Mouse (Mus musculus): ENCODE results near the gene Prkca. TPM values are rescaled to one million over a fixed set of nuclear protein-coding genes. Genes with fewer than 3 reads are reported as not detected.

Prkca gene
- polyA plus RNA-seq, 1 experiment = 42.3 TPM

DNA sequence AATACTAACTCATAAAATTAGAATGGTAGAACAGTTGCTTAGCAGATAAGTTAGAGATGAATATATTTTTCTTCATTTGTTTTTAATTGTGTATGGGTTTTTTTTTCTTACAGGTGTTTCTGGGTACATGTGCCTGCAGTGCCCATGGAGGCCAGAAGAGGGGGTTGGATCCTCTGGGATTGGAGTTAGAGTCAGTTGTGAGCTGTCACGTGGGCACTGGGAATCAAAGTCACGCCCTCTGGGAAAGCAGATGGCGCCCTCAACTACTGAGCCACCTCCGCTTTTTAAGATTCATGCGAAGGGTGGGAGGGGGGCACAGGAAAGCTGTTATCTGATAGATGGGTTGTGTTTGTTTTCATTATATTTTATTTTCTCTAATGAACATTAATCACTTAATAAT is 131.1 kb downstream of the Prkca start:
- no peak overlapping the region for H3K27ac ChIP-seq (ENCODE audit: insufficient read depth, low read length)
- H3K4me3 ChIP-seq (ENCODE audit: insufficient read depth, low read length) = no peak overlapping the region
- TF ChIP-seq POLR2A (IDR thresholded peaks at IDR 0.05; ENCODE audit: extremely low read depth, insufficient read depth, low read length) (no peak), CTCF (IDR thresholded peaks at IDR 0.05; ENCODE audit: extremely low read depth, insufficient read depth, low read length) (no peak)
- 0 out of 2 replicates have a peak, but pooled peaks cover 4% of the 10 kb centered on the region for H3K4me1 ChIP-seq (ENCODE audit: control insufficient read depth, insufficient read depth, low read length)

DNA sequence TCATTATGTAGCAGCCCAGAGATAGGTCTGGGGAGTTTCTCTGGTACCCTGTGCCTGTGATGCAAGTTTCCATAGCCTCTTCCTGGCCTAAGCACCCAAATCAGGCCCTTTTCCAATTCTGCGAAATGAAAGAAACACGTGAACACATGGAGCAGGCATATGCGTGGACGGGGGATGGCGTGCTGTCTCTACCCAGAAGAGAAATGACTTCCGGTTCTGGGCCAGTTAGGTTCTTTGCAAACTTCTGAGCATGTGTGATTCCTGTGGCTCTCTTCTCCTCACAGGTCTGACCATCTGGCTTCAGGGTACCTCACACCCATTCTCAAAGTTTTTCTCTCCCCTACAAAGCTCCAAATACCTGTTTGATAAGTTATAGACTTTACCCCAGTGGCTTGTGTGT is 131.7 kb downstream of the Prkca start:
- H3K4me1 ChIP-seq (ENCODE audit: control insufficient read depth, insufficient read depth, low read length) = 0 out of 2 replicates have a peak, but pooled peaks cover 4% of the 10 kb centered on the region
- H3K27ac ChIP-seq (ENCODE audit: insufficient read depth, low read length) = no peak overlapping the region
- H3K4me3 ChIP-seq (ENCODE audit: insufficient read depth, low read length) = no peak overlapping the region
- TF ChIP-seq POLR2A (IDR thresholded peaks at IDR 0.05; ENCODE audit: extremely low read depth, insufficient read depth, low read length) (no peak), CTCF (IDR thresholded peaks at IDR 0.05; ENCODE audit: extremely low read depth, insufficient read depth, low read length) (no peak)

DNA sequence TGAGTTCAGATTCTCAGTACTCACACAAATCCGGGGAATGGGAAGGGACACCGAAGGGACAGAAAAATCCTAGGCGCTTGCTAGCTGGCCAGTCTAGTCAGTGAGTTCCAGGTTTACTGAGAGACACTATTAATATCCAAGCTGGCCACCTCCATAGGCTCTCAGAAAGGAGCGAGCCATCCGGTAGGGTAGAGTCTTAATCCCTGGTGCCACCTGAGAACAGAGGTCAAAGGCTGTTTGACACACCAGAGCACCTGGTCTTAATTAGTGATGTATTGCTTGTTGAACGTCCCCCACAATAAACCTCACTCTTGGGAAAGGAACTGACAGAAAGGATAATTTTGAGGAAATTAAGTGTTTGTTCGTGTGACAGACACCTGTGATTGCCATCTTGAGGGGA is 133.0 kb downstream of the Prkca start:
- Histone ChIP-seq H3K4me1 (ENCODE audit: control insufficient read depth, insufficient read depth, low read length) (0 out of 2 replicates have a peak, but pooled peaks cover 4% of the 10 kb centered on the region), H3K4me3 (ENCODE audit: insufficient read depth, low read length) (no peak overlapping the region), H3K27ac (ENCODE audit: insufficient read depth, low read length) (no peak overlapping the region)
- no peak for TF ChIP-seq POLR2A (IDR thresholded peaks at IDR 0.05; ENCODE audit: extremely low read depth, insufficient read depth, low read length)
- no peak for TF ChIP-seq CTCF (IDR thresholded peaks at IDR 0.05; ENCODE audit: extremely low read depth, insufficient read depth, low read length)

DNA sequence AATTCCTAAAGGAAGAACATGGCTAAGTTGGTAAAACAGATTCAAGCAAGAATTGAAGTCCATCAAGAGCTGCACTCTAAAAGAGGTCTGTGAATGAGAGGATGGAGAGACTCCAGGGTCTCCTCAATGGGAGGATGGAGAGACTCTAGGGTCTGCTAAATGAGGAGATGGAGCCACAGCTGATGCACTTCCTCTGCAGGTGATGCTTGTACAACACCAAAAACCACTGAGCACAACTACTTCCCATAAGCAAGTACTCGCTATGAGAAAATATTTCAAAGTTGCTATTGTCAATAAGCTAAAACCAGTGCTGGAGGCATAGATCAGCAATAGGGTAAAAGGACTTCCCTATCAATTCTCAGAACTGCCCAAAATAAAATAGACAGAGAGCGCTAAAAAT is 137.1 kb downstream of the Prkca start:
- no peak overlapping the region for H3K4me3 ChIP-seq (ENCODE audit: insufficient read depth, low read length)
- peaks cover 8% of the 10 kb centered on the region for H3K4me1 ChIP-seq (ENCODE audit: control insufficient read depth, insufficient read depth, low read length)
- TF ChIP-seq POLR2A (IDR thresholded peaks at IDR 0.05; ENCODE audit: extremely low read depth, insufficient read depth, low read length) (no peak), CTCF (IDR thresholded peaks at IDR 0.05; ENCODE audit: extremely low read depth, insufficient read depth, low read length) (no peak)
- no peak overlapping the region for H3K27ac ChIP-seq (ENCODE audit: insufficient read depth, low read length)

DNA sequence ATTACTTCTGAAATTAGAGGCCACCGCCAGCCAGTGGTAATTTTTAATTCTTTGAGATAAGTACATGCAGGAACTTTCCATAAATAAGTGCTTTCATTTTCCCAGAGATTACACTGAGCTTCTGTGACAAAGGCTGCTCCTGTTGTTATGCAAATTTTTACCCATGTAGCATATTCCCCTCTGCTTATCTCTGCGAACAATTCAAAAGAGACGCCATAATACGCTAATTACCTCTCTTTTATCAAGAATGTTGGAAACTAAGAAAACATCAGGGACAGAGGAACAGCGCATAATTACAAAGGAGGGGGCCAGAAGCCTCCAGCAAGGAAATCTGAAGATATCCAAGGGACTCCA is 138.9 kb downstream of the Prkca start:
- no peak for TF ChIP-seq POLR2A (IDR thresholded peaks at IDR 0.05; ENCODE audit: extremely low read depth, insufficient read depth, low read length)
- Histone ChIP-seq H3K4me1 (ENCODE audit: control insufficient read depth, insufficient read depth, low read length) (peaks cover 7% of the 10 kb centered on the region), H3K27ac (ENCODE audit: insufficient read depth, low read length) (no peak overlapping the region), H3K4me3 (ENCODE audit: insufficient read depth, low read length) (no peak overlapping the region)

DNA sequence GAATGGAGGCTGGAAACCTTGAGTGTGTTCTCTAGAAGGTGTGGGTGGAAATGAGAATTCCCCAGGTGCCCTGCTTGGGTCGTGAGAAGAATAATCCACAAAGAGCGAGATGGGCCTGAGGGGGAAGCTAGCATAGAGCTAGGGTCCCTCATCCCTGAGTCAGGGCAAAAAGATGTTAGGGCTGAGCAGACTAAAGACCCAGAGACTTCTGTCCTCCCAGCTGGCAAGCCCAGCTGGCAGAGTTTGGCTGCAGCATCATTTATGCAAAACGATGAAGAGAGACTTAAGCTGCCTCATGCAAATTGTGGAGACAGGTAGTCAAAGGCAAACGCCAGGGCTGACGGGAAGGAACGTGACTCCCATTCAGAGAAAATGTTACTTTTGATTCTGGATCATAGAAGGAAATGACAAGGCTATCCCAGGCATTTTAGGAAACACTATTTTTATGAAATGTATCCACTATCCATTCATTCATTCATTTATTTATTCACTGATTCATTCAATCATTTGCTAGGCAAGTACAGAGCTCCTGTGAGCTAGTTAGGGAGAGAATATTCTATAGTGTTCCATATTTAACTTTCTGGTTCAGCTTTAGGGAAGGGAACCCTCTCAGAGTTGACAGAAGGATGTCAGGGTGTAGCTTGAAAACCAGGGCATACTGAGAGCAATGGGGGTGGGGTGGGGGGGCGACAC is 139.4 kb downstream of the Prkca start:
- no peak for TF ChIP-seq CTCF (IDR thresholded peaks at IDR 0.05; ENCODE audit: extremely low read depth, insufficient read depth, low read length)
- TF ChIP-seq POLR2A (IDR thresholded peaks at IDR 0.05; ENCODE audit: extremely low read depth, insufficient read depth, low read length) = no peak
- Histone ChIP-seq H3K27ac (ENCODE audit: insufficient read depth, low read length) (no peak overlapping the region), H3K4me3 (ENCODE audit: insufficient read depth, low read length) (no peak overlapping the region), H3K4me1 (ENCODE audit: control insufficient read depth, insufficient read depth, low read length) (peaks cover 7% of the 10 kb centered on the region)

DNA sequence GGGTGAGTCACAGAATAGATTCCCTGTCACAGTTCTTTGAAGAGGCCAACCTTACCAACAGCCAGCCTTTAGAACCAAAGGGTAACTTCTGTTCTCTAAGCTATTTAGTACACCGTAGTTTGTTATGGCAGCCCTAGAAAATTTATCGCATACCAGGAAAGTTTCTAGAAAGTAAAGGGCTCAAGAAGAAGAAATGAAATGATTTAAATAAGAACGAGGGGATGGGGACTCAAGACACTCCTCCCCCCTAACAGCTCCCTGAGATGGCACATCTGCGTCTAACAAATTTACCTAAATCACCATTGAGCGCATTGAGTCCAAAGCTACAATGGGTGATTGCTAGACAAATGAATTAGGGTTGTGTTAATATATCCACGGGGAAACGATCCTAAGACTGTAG is 140.9 kb downstream of the Prkca start:
- TF ChIP-seq CTCF (IDR thresholded peaks at IDR 0.05; ENCODE audit: extremely low read depth, insufficient read depth, low read length) (no peak), POLR2A (IDR thresholded peaks at IDR 0.05; ENCODE audit: extremely low read depth, insufficient read depth, low read length) (no peak)
- no peak overlapping the region for H3K4me3 ChIP-seq (ENCODE audit: insufficient read depth, low read length)
- H3K4me1 ChIP-seq (ENCODE audit: control insufficient read depth, insufficient read depth, low read length) = peaks cover 8% of the 10 kb centered on the region
- no peak overlapping the region for H3K27ac ChIP-seq (ENCODE audit: insufficient read depth, low read length)

DNA sequence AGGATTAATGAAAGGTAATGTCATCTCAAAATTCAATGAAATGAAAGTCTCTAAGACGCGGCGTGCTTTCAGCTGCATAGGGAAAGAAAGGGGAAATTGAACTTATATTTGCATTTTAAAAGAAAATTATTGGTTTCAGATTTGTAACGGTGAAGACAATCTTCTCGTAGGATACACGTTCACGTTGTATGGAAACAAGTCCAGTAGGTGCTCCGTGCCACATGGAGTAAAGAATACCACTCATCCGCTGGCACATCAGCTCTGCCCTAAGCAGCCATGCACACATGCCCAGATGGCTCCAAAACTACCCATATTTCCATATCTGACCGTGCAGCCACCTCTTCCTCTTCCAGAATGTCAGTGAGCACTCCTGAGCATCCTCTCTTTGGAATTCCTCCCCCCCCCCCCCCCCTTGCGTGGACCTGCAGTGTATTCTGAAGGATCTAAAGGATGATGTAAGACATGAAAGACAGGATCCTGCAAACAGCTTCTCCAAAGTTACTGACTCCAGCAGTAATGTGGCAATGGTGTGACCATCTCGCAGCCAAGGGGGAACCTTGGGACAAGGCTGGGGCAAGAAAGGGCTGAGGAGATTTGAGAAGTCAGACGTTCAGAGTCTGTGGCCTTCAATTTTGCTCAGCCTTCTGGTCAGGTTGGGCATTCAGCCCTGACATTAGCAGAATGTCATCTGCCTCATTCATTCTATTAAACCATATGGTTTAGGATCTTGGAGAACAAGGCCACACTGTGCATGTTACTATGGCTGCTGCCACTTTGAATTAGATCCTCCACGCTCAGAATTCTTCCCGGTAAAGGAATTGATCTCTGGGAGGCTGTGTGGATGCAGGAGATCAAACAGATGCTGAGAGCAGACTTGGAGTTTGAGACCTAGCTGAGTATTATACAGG is 142.8 kb downstream of the Prkca start:
- TF ChIP-seq CTCF (IDR thresholded peaks at IDR 0.05; ENCODE audit: extremely low read depth, insufficient read depth, low read length) = no peak
- TF ChIP-seq POLR2A (IDR thresholded peaks at IDR 0.05; ENCODE audit: extremely low read depth, insufficient read depth, low read length) = no peak
- Histone ChIP-seq H3K4me3 (ENCODE audit: insufficient read depth, low read length) (no peak overlapping the region), H3K27ac (ENCODE audit: insufficient read depth, low read length) (no peak overlapping the region), H3K4me1 (ENCODE audit: control insufficient read depth, insufficient read depth, low read length) (peaks cover 9% of the 10 kb centered on the region)

DNA sequence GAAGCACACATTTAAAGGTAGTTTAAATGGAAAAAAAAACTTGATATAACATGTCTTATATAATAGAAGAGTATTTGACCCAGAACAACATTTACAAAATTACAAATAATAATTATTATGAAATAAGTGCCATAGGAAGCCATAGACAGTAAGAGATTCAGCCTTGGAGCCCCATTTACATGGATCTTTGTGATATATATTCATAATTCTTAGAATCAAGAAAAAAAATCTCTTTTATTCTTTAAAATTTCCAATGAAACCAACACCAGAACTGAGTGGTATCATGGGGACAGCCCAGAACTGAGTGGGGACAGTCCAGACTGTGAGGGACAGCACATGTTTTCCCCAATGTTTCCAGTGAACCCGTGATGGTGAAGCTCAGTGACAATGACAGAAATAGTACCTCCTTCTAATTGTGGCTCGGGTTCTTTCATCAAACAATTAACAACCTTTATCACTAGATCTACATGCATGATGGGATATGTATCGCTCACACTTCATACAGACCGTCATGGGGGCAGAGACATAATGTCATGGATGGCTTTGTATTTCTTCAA is 144.2 kb downstream of the Prkca start:
- TF ChIP-seq CTCF (IDR thresholded peaks at IDR 0.05; ENCODE audit: extremely low read depth, insufficient read depth, low read length) = no peak
- TF ChIP-seq POLR2A (IDR thresholded peaks at IDR 0.05; ENCODE audit: extremely low read depth, insufficient read depth, low read length) = no peak
- H3K27ac ChIP-seq (ENCODE audit: insufficient read depth, low read length) = no peak overlapping the region
- peaks cover 9% of the 10 kb centered on the region for H3K4me1 ChIP-seq (ENCODE audit: control insufficient read depth, insufficient read depth, low read length)
- no peak overlapping the region for H3K4me3 ChIP-seq (ENCODE audit: insufficient read depth, low read length)
